Mouse (Mus musculus) myocyte (in vitro differentiated cells): ENCODE measurements around the gene Kdm4b.

ENCODE experiments used
- CEBPB ChIP-seq: IDR thresholded peaks from 2 replicates; pipeline ENCODE4 v1.6.1; 2011; ENCODE audit warnings: mild to moderate bottlenecking, moderate library complexity; ENCODE audit not compliant: poor library complexity, insufficient read depth, severe bottlenecking
- MAX ChIP-seq: IDR thresholded peaks from one replicate; pipeline ENCODE4 v1.6.1; 2011; ENCODE audit warnings: low read depth, mild to moderate bottlenecking, control low read depth
- MYOD1 ChIP-seq, 3 experiments: IDR thresholded peaks; one replicate each; pipeline ENCODE4 v1.6.1; 2011; ENCODE audit warnings: control low read depth in 2 of 3, low read depth in 2 of 3, mild to moderate bottlenecking in 2 of 3, moderate library complexity in 1 of 3; ENCODE audit not compliant: insufficient read length in 2 of 3, control insufficient read depth in 1 of 3
- MYOG ChIP-seq, 3 experiments: IDR thresholded peaks; one replicate each; pipeline ENCODE4 v1.6.1; 2011; ENCODE audit warnings: control low read depth in 2 of 3, low read depth in 2 of 3, mild to moderate bottlenecking in 2 of 3; ENCODE audit not compliant: insufficient read length in 2 of 3, control insufficient read depth in 1 of 3, insufficient read depth in 1 of 3
- POLR2A ChIP-seq: IDR thresholded peaks from one replicate; pipeline ENCODE4 v1.6.1; 2011; ENCODE audit warnings: low read depth, mild to moderate bottlenecking, control low read depth, moderate library complexity; ENCODE audit not compliant: insufficient read length
- POLR2AphosphoS2 ChIP-seq: IDR thresholded peaks from one replicate; pipeline ENCODE4 v1.6.1; 2011; ENCODE audit warnings: low read depth, control low read depth; ENCODE audit not compliant: insufficient read length
- TCF12 ChIP-seq: IDR thresholded peaks from one replicate; pipeline ENCODE4 v1.6.1; 2011; ENCODE audit warnings: mild to moderate bottlenecking, control low read depth; ENCODE audit not compliant: poor library complexity, insufficient read depth, severe bottlenecking
- TCF3 ChIP-seq: IDR thresholded peaks from one replicate; pipeline ENCODE4 v1.6.1; 2011; ENCODE audit warnings: low read depth, control low read depth; ENCODE audit not compliant: insufficient read length
- USF1 ChIP-seq: IDR thresholded peaks from one replicate; pipeline ENCODE4 v1.6.1; 2011; ENCODE audit warnings: low read depth, mild to moderate bottlenecking, control low read depth, moderate library complexity

- TF ChIP-seq POLR2A (no peak), TCF12 (no peak), USF1 (peak; percentile 76), POLR2AphosphoS2 (no peak), TCF3 (peak; percentile 47), MAX (no peak), MYOD1 (IDR thresholded peaks at IDR 0.05; ENCODE audit: control insufficient read depth in 1 of 3, insufficient read length in 2 of 3, low read depth in 2 of 3) (peak in 2 of 3 experiments; percentile 94 to 98), MYOG (IDR thresholded peaks at IDR 0.05; ENCODE audit: control insufficient read depth in 1 of 3, insufficient read depth in 1 of 3, insufficient read length in 2 of 3, low read depth in 2 of 3) (peak; percentile 72 to 85 (median 76)), CEBPB (no peak)
Measured at GRCm38 (mm10) chr17:56356921-56357885, 31.3 kb downstream of the Kdm4b start.
